Comparison of ENCODE assay signal across 8 mouse cellular contexts in the genomic region with DNA sequence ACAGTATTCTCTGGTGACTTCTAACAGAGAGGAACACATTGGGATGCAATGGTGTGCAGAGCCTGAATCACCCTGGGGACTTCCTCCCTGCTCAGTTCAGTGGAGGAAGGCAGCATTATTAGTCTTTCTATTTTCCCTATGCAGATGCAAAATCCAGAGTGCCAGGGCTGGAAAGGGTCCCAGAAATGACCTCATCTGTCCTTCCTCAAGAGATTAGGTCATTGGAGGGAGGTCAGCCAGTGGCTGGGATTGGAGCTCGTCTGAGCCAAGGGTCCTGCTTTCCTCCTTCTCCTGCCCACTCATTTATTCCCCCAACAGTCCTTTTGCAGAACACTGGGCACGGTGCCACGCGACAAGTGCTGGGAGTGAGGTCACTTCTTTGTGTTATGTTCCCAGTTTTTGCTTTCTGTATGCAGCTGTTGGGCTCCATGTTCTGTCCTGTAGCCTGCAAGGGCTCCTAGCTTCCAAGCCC. TPM values are rescaled to one million over a fixed set of nuclear protein-coding genes. Genes with fewer than 3 reads are reported as not detected.
DNase-seq lines count a peak whose midpoint lies in the region; ATAC-seq and TF ChIP-seq lines count a peak whose summit lies in the region.

No protein-coding gene starts in this region.

- H3K4me1 ChIP-seq in liver, adult 2 months (ENCODE audit: control insufficient read depth, insufficient read depth, low read length), result 0 out of 2 replicates have a peak, but pooled peaks cover 3% of the 10 kb centered on the region
- no peaks in the 10 kb centered on the region for H3K4me1 ChIP-seq in liver, embryonic 12.5 days
- H3K4me1 ChIP-seq in forebrain, embryonic 16.5 days (replicated peaks; ENCODE audit: control insufficient read depth, insufficient read depth, low read length), result peaks cover 2% of the 10 kb centered on the region; the same call in 1 of the 2 replicates
- peaks cover 15% of the 10 kb centered on the region for H3K4me1 ChIP-seq in heart, embryonic 16.5 days (ENCODE audit: control insufficient read depth, insufficient read depth, low read length)
- H3K4me1 ChIP-seq in lung, embryonic 16.5 days (replicated peaks; ENCODE audit: control insufficient read depth, insufficient read depth, low read length), result peaks cover 12% of the 10 kb centered on the region

- WGBS in liver, adult 2 months, result 58% methylated on average over 4 of the region's 4 CpGs
- 55% methylated on average over 4 of the region's 4 CpGs for WGBS in liver, embryonic 12.5 days (ENCODE audit: insufficient replicate concordance)
- WGBS in forebrain, embryonic 16.5 days, result 17% methylated on average over 4 of the region's 4 CpGs
- WGBS in heart, embryonic 16.5 days, result 9% methylated on average over 4 of the region's 4 CpGs
- WGBS in lung, embryonic 16.5 days, result 23% methylated on average over 4 of the region's 4 CpGs

- DNase-seq in liver, adult 2 months (ENCODE audit: extremely low read depth, low read depth, low spot score), result peak; percentile 50
- peak; percentile 88 for DNase-seq in layer of hippocampus, adult 11-12 months (ENCODE audit: low spot score)
- peak; percentile 80 for DNase-seq in right cerebral cortex, postnatal 4 days
- no peak for DNase-seq in embryo, embryonic 9.5 days (ENCODE audit: extremely low spot score)

- no peaks in the 10 kb centered on the region for H3K79me2 ChIP-seq in liver, adult 2 months (ENCODE audit: control insufficient read depth, insufficient read depth, low read length)

- H3K4me2 ChIP-seq in liver, embryonic 12.5 days, result no peak overlapping the region
- H3K4me2 ChIP-seq in forebrain, embryonic 16.5 days (ENCODE audit: low read length), result no peak overlapping the region
- peak overlapping the region; percentile 40 for H3K4me2 ChIP-seq in heart, embryonic 16.5 days (ENCODE audit: low read depth, low read length)
- no peak overlapping the region; the same call in 1 of the 2 replicates for H3K4me2 ChIP-seq in lung, embryonic 16.5 days (ENCODE audit: low read depth, low read length)

- H3K4me3 ChIP-seq in liver, adult 2 months (ENCODE audit: insufficient read depth, low read depth, low read length), result no peak overlapping the region
- H3K4me3 ChIP-seq in liver, embryonic 12.5 days, result no peak overlapping the region
- no peak overlapping the region for H3K4me3 ChIP-seq in forebrain, embryonic 16.5 days (replicated peaks; ENCODE audit: low read length)
- H3K4me3 ChIP-seq in heart, embryonic 16.5 days (ENCODE audit: low read length), result no peak overlapping the region
- H3K4me3 ChIP-seq in lung, embryonic 16.5 days (ENCODE audit: low read length), result no peak overlapping the region

- H3K36me3 ChIP-seq in liver, adult 2 months (ENCODE audit: control insufficient read depth, insufficient read depth, low read length), result no peaks in the 10 kb centered on the region
- H3K36me3 ChIP-seq in liver, embryonic 12.5 days, result no peaks in the 10 kb centered on the region
- H3K36me3 ChIP-seq in forebrain, embryonic 16.5 days (ENCODE audit: control insufficient read depth, insufficient read depth), result no peaks in the 10 kb centered on the region
- no peaks in the 10 kb centered on the region for H3K36me3 ChIP-seq in heart, embryonic 16.5 days (ENCODE audit: control insufficient read depth, insufficient read depth)
- no peaks in the 10 kb centered on the region for H3K36me3 ChIP-seq in lung, embryonic 16.5 days (ENCODE audit: control insufficient read depth, insufficient read depth, low read length)

- no peak for TF ChIP-seq CTCF in liver, adult 2 months (IDR thresholded peaks at IDR 0.05; ENCODE audit: low read depth, low read length)

- H3K9me3 ChIP-seq in liver, embryonic 12.5 days (replicated peaks), result no peaks in the 10 kb centered on the region
- H3K9me3 ChIP-seq in forebrain, embryonic 16.5 days (ENCODE audit: control insufficient read depth, low read length), result 0 out of 2 replicates have a peak, but pooled peaks cover 3% of the 10 kb centered on the region
- no peaks in the 10 kb centered on the region for H3K9me3 ChIP-seq in heart, embryonic 16.5 days (replicated peaks; ENCODE audit: control insufficient read depth, low read length)
- H3K9me3 ChIP-seq in lung, embryonic 16.5 days (ENCODE audit: control insufficient read depth, low read length), result no peaks in the 10 kb centered on the region

- no peaks in the 10 kb centered on the region for H3K27me3 ChIP-seq in liver, adult 2 months (ENCODE audit: control insufficient read depth, insufficient read depth, low read length)
- H3K27me3 ChIP-seq in liver, embryonic 12.5 days (replicated peaks), result no peaks in the 10 kb centered on the region
- H3K27me3 ChIP-seq in forebrain, embryonic 16.5 days (replicated peaks; ENCODE audit: control insufficient read depth, insufficient read depth, low read length), result no peaks in the 10 kb centered on the region
- no peaks in the 10 kb centered on the region for H3K27me3 ChIP-seq in heart, embryonic 16.5 days (ENCODE audit: control insufficient read depth, insufficient read depth, low read length)
- no peaks in the 10 kb centered on the region for H3K27me3 ChIP-seq in lung, embryonic 16.5 days (ENCODE audit: control insufficient read depth, insufficient read depth, low read depth, low read length)

- ATAC-seq in liver, embryonic 12.5 days, result no peak
- ATAC-seq in forebrain, embryonic 16.5 days, result peak; percentile 94
- ATAC-seq in heart, embryonic 16.5 days (replicated peaks; ENCODE audit: extremely low read depth, insufficient read depth, low FRiP score), result peak; percentile 95
- ATAC-seq in lung, embryonic 16.5 days (ENCODE audit: low read depth), result peak; percentile 97

- no peak overlapping the region for H3K27ac ChIP-seq in liver, adult 2 months (replicated peaks; ENCODE audit: insufficient read depth, low read depth, low read length)
- no peak overlapping the region for H3K27ac ChIP-seq in liver, embryonic 12.5 days
- peak overlapping the region; percentile 63 for H3K27ac ChIP-seq in forebrain, embryonic 16.5 days (ENCODE audit: low read length)
- peak overlapping the region; percentile 89 for H3K27ac ChIP-seq in heart, embryonic 16.5 days (ENCODE audit: low read length)
- peak overlapping the region; percentile 63 for H3K27ac ChIP-seq in lung, embryonic 16.5 days (ENCODE audit: low read length)

- no peak overlapping the region for H3K9ac ChIP-seq in liver, adult 2 months (ENCODE audit: low read depth, low read length)
- H3K9ac ChIP-seq in liver, embryonic 12.5 days, result no peak overlapping the region
- no peak overlapping the region for H3K9ac ChIP-seq in forebrain, embryonic 16.5 days (replicated peaks; ENCODE audit: low read depth, low read length)
- H3K9ac ChIP-seq in heart, embryonic 16.5 days (ENCODE audit: low read length), result peak overlapping the region; percentile 56; the same call in 1 of the 2 replicates
- H3K9ac ChIP-seq in lung, embryonic 16.5 days (ENCODE audit: low read length), result no peak overlapping the region

- no peak for TF ChIP-seq POLR2A in liver, adult 2 months (IDR thresholded peaks at IDR 0.05; ENCODE audit: extremely low read depth, insufficient read depth, low read length)

RNA-seq across cellular contexts. Expression of gene Vash1, which starts 25.9 kb away (rescaled TPM):
- total RNA-seq in liver, adult 2 months (2014; rRNA removed), result 0.74 and 0.94 TPM in 2 replicates
- polyA plus RNA-seq in liver, adult 2 months (2012; rRNA removed), result 0.80 and 0.88 TPM in 2 replicates
- polyA plus RNA-seq in liver, embryonic 12.5 days (2016; fragmentation: Nextera tagmentation; extraction: Ambion mirVana), result 2.3 and 2.7 TPM in 2 replicates
- polyA plus RNA-seq in forebrain, embryonic 16.5 days (2015; fragmentation: Nextera tagmentation; extraction: Ambion mirVana), result 37.8 and 41.7 TPM in 2 replicates
- 8.9 and 11.0 TPM in 2 replicates for polyA plus RNA-seq in heart, embryonic 16.5 days (2015; fragmentation: Nextera tagmentation; extraction: Ambion mirVana)
- polyA plus RNA-seq in lung, embryonic 16.5 days (2015; fragmentation: Nextera tagmentation; extraction: Ambion mirVana), result 9.7 and 10.0 TPM in 2 replicates

Comparison
In these comparisons a context has a peak if more than half of its experiments do, and no peak if none do; other contexts are left out.
1. H3K27ac ChIP-seq: peak in forebrain, embryonic 16.5 days (single experiment), heart, embryonic 16.5 days (single experiment) and lung, embryonic 16.5 days (single experiment); none in liver, adult 2 months (single experiment) and liver, embryonic 12.5 days (single experiment).